ENCODE assay signal across 18 mouse cellular contexts in genomic region chr3:142917171-142917570, GRCm38 (mm10).
"Had no signal": no experiment of that assay in that cellular context is flagged by ENCODE, and none has a peak within 500 bp of the region (broad histone marks: within the 10 kb centered on the region; RNA-seq: fewer than 3 reads in every experiment).

No protein-coding gene starts in this region.

- H3K4me3 ChIP-seq: midbrain, embryonic 10.5 days; midbrain, embryonic 12.5 days; myocyte; neural tube, embryonic 13.5 days; neural tube, embryonic 15.5 days had no signal

- H3K4me2 ChIP-seq: lung, embryonic 14.5 days; midbrain, embryonic 12.5 days; neural tube, embryonic 13.5 days; neural tube, embryonic 15.5 days had no signal

- ATAC-seq: midbrain, embryonic 16.5 days had no signal

- DNase-seq: lung, embryonic 14.5 days; lung, postnatal 10 days; lung, postnatal 4 days; midbrain, embryonic 14.5 days; retina, postnatal 1 day; right cerebral cortex, adult 18-20 months; right cerebral cortex, postnatal 25 days; right cerebral cortex, postnatal 4 days; spleen, adult 18-20 months; thymus, adult 18-20 months; thymus, postnatal 14 days; thymus, postnatal 36 days had no signal

- H3K36me3 ChIP-seq: midbrain, embryonic 10.5 days; midbrain, embryonic 12.5 days; neural tube, embryonic 13.5 days; neural tube, embryonic 15.5 days had no signal

- H3K9ac ChIP-seq: lung, embryonic 14.5 days; midbrain, embryonic 12.5 days; neural tube, embryonic 13.5 days; neural tube, embryonic 15.5 days had no signal

- H3K9me3 ChIP-seq: midbrain, embryonic 10.5 days; midbrain, embryonic 12.5 days; neural tube, embryonic 13.5 days; neural tube, embryonic 15.5 days had no signal

- H3K4me1 ChIP-seq: midbrain, embryonic 10.5 days; midbrain, embryonic 12.5 days; neural tube, embryonic 13.5 days; neural tube, embryonic 15.5 days had no signal

- H3K27me3 ChIP-seq: midbrain, embryonic 12.5 days; neural tube, embryonic 13.5 days; neural tube, embryonic 15.5 days had no signal

- H3K27ac ChIP-seq: midbrain, embryonic 10.5 days; midbrain, embryonic 12.5 days; neural tube, embryonic 13.5 days; neural tube, embryonic 15.5 days had no signal
